Mouse (Mus musculus): Measurements from ENCODE around the gene Cebpe. TPM values are rescaled to one million over a fixed set of nuclear protein-coding genes. Genes with fewer than 3 reads are reported as not detected.

Gene Cebpe
- total RNA-seq, 1 experiment from 2014 or later = not detected

- peak; percentile 30 for DNase-seq
These were observed 8.8 kb upstream of the Cebpe start for GRCm38 (mm10) chr14:54720654-54721350.

GRCm38 (mm10) chr14:54720041-54720440 is 8.1 kb upstream of the Cebpe start:
- DNase-seq = no peak

GRCm38 (mm10) chr14:54715402-54715801 is 3.4 kb upstream of the Cebpe start:
- DNase-seq = no peak

- peak; percentile 29 for DNase-seq
These were observed 2.7 kb upstream of the Cebpe start for GRCm38 (mm10) chr14:54714617-54715081.

- peak; percentile 73 for DNase-seq
These were observed 2.1 kb upstream of the Cebpe start for GRCm38 (mm10) chr14:54714121-54714520.

- peak; percentile 32 for DNase-seq
These were observed 887 bp upstream of the Cebpe start for GRCm38 (mm10) chr14:54712861-54713260.

GRCm38 (mm10) chr14:54709054-54709453 is 2.9 kb downstream of the Cebpe start:
- DNase-seq = no peak

GRCm38 (mm10) chr14:54706589-54707320 is 5.2 kb downstream of the Cebpe start:
- peak; percentile 52 for DNase-seq

- DNase-seq = peak; percentile 57
These were observed 6.1 kb downstream of the Cebpe start for GRCm38 (mm10) chr14:54705844-54706243.

- no peak for DNase-seq
These were observed 8.8 kb downstream of the Cebpe start for GRCm38 (mm10) chr14:54703207-54703606.

- peak; percentile 91 for DNase-seq
These were observed 10.7 kb downstream of the Cebpe start for GRCm38 (mm10) chr14:54701298-54701697.

GRCm38 (mm10) chr14:54699586-54699985 is 12.4 kb downstream of the Cebpe start:
- DNase-seq = no peak

- DNase-seq = no peak
These were observed 13.2 kb downstream of the Cebpe start, which contains the start of gene Gm29776 for GRCm38 (mm10) chr14:54698733-54699132. Gene Gm29776 (minus strand): TSS chr14:54698833.

GRCm38 (mm10) chr14:54696752-54697151 is 15.2 kb downstream of the Cebpe start:
- DNase-seq = no peak

GRCm38 (mm10) chr14:54695042-54695441 is 16.9 kb downstream of the Cebpe start:
- DNase-seq = no peak

- DNase-seq = no peak
These were observed 24.7 kb downstream of the Cebpe start for GRCm38 (mm10) chr14:54687251-54687650.

GRCm38 (mm10) chr14:54686522-54687143 is 25.3 kb downstream of the Cebpe start, which contains the start of gene Acin1:
Gene Acin1 (minus strand): TSS chr14:54686931.
- peak; percentile 100 for DNase-seq

GRCm38 (mm10) chr14:54686063-54686521 is 25.9 kb downstream of the Cebpe start, which contains the start of gene 1700123O20Rik:
Gene 1700123O20Rik (plus strand): TSS chr14:54686216.
- DNase-seq = peak; percentile 86

- DNase-seq = no peak
These were observed 26.5 kb downstream of the Cebpe start for GRCm38 (mm10) chr14:54685471-54685870.

- DNase-seq = no peak
These were observed 29.6 kb downstream of the Cebpe start for GRCm38 (mm10) chr14:54682396-54682795.

GRCm38 (mm10) chr14:54678657-54679304 is 33.2 kb downstream of the Cebpe start:
- no peak for DNase-seq

GRCm38 (mm10) chr14:54676290-54676689 is 35.7 kb downstream of the Cebpe start:
- no peak for DNase-seq

Data from adrenal gland, postnatal 14 days (tissue).